Mouse (Mus musculus): ENCODE results near the gene Acap3.

- TF ChIP-seq CTCF (IDR thresholded peaks at IDR 0.05), result no peak
- TF ChIP-seq EP300 (IDR thresholded peaks at IDR 0.05), result no peak
Observed at GRCm38 (mm10) chr4:155893212-155893690, 1.6 kb downstream of the Acap3 start.
